Mouse (Mus musculus): ENCODE data around the gene Prrc2a. TPM values are rescaled to one million over a fixed set of nuclear protein-coding genes. Genes with fewer than 3 reads are reported as not detected.

The Prrc2a gene
- polyA plus RNA-seq, 1 experiment from 2014 or later = 185 TPM

DNA sequence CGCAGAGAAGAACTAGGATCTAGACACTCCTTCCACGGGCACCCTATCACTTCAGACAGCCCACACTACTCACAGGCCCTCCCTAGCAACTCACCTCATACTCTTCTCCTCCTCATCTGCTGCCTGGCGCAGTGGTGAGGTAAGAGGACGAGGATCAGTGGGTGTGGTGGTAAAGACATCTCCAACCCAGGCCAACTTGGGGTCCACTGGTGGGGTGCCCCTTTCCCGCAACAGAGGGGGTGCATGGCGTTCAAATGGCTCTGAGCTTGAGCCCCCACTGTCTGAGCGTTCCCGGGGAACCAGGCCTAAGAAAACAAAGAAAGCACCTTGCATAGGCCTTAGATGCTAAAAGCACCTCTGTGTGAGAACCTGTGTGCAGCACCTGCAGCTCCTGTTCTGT, 7.4 kb downstream of the Prrc2a start:
- peaks cover 98% of the 10 kb centered on the region for H3K36me3 ChIP-seq
- no peaks in the 10 kb centered on the region for H3K9me3 ChIP-seq
- no peaks in the 10 kb centered on the region for H3K27me3 ChIP-seq
- no peak for ATAC-seq (replicated peaks)
- no peak overlapping the region for H3K4me3 ChIP-seq
- no peak overlapping the region for H3K27ac ChIP-seq (replicated peaks)
- no peak overlapping the region for H3K4me2 ChIP-seq (replicated peaks)
- peaks cover 14% of the 10 kb centered on the region for H3K4me1 ChIP-seq
- H3K9ac ChIP-seq (replicated peaks) = no peak overlapping the region
- WGBS = 93% methylated on average over 8 of the region's 8 CpGs

DNA sequence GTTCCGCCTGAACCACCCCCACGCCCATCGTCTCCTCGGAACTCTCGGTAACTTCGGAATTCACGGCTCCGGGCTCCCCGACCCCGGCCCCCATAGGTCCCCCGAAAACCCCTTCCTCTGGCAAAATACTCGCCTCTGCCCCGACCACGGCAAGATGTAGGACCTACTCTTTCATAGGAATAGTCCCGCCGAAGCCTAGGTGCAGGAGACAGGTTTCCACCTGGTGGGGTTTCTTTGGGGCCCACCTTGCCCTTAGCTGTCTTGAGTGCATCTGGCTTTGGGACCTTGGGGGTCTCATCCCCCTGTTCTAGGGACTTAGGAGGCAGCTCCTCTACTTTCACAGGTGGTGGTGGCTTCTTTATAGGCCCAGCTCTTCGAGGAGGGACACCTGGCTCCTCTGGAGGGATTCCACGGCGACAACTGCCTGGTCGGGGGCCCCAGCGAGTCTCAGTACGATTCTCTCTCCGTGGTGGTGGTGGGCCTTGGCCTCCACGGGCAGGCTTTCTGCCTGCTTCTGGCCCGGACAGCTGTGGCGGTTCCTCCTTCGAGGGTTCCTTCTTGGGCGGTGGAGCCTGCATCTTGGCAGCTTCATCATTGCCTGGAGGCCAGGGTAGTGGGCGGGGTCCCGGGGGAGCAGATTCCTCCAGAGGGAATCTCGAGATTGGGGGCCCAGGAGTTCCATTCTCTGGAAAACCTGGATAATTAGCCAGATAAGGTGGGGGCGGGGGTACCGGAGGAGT, 8.1 kb downstream of the Prrc2a start:
- Histone ChIP-seq H3K9ac (replicated peaks) (no peak overlapping the region), H3K4me2 (replicated peaks) (no peak overlapping the region), H3K4me1 (peaks cover 8% of the 10 kb centered on the region), H3K9me3 (no peaks in the 10 kb centered on the region), H3K27me3 (no peaks in the 10 kb centered on the region), H3K4me3 (no peak overlapping the region), H3K36me3 (peaks cover 100% of the 10 kb centered on the region), H3K27ac (replicated peaks) (no peak overlapping the region)
- no peak for ATAC-seq (replicated peaks)
- WGBS = 90% methylated on average over 33 of the region's 33 CpGs

DNA sequence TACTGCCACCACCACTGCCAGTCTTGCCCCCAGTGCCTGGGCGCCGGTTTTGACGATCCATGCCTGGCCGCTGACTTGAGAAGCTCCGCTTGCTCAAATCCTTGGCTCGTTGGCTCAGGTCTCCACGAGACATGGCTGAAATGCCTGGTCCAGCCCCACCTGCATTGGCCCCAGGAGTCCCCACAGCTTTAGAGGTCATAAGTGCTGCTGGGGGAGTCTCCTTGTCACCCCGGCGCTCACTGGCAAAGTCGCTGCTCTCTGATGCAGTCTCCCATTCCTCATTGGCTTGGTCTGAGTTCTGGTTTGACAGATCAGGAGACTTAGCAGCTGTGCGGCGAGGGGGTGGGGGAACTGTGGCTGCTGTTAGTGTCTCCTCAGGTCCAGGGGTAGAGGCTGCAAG, 9.2 kb downstream of the Prrc2a start:
- H3K4me1 ChIP-seq = no peaks in the 10 kb centered on the region
- H3K9me3 ChIP-seq = no peaks in the 10 kb centered on the region
- WGBS = 92% methylated on average over 12 of the region's 12 CpGs
- H3K36me3 ChIP-seq = peaks cover 98% of the 10 kb centered on the region
- ATAC-seq (replicated peaks) = no peak
- H3K27me3 ChIP-seq = no peaks in the 10 kb centered on the region
- no peak overlapping the region for H3K9ac ChIP-seq (replicated peaks)
- H3K4me3 ChIP-seq = no peak overlapping the region
- H3K4me2 ChIP-seq (replicated peaks) = no peak overlapping the region
- H3K27ac ChIP-seq (replicated peaks) = no peak overlapping the region

DNA sequence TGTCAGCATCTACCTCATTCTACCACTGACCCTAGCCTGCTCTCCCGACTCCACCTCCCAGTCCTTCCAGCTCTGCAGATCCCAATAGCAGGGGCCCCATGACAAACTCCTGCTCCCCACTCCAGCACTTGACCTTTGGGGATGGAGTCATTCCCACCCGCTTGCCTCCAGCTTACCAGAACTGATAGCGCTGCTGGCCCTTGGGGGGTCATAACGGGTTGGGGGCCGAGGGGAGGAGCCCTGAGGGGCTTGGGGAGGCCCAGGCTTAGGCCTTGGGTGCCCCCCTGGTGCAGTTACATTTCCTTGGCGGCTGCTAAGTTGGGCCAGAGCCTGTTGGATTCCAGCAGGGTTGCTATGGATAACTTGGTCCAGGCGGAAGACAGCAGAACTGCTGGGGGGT, 10.1 kb downstream of the Prrc2a start:
- Histone ChIP-seq H3K36me3 (peaks cover 98% of the 10 kb centered on the region), H3K27ac (replicated peaks) (no peak overlapping the region), H3K27me3 (no peaks in the 10 kb centered on the region), H3K4me2 (replicated peaks) (no peak overlapping the region), H3K9ac (replicated peaks) (no peak overlapping the region), H3K4me3 (no peak overlapping the region), H3K4me1 (no peaks in the 10 kb centered on the region), H3K9me3 (no peaks in the 10 kb centered on the region)
- no peak for ATAC-seq (replicated peaks)
- 85% methylated on average over 7 of the region's 7 CpGs for WGBS

DNA sequence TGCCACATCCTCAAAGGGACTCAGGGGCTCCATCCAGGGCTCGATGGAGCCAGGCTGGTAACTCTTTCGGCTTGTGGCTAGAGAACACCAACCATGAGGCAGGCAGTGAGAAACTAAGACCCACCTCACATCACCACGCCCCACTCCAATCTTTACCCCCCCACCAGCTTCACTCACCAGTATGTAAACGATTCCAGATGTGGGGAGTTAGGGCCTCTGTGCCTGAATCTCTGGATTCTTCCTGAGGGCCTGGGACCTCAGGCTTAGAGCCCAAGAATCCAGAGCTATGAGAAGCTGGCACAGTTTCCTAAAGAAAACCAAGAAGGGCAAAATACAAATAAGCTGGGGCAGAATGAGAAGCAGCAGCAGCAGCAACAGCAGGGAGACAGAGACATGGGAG, 10.8 kb downstream of the Prrc2a start:
- 94% methylated on average over 4 of the region's 4 CpGs for WGBS
- no peaks in the 10 kb centered on the region for H3K9me3 ChIP-seq
- no peaks in the 10 kb centered on the region for H3K27me3 ChIP-seq
- H3K27ac ChIP-seq (replicated peaks) = no peak overlapping the region
- H3K4me1 ChIP-seq = no peaks in the 10 kb centered on the region
- H3K9ac ChIP-seq (replicated peaks) = no peak overlapping the region
- no peak overlapping the region for H3K4me3 ChIP-seq
- peaks cover 98% of the 10 kb centered on the region for H3K36me3 ChIP-seq
- ATAC-seq (replicated peaks) = no peak
- H3K4me2 ChIP-seq (replicated peaks) = no peak overlapping the region

DNA sequence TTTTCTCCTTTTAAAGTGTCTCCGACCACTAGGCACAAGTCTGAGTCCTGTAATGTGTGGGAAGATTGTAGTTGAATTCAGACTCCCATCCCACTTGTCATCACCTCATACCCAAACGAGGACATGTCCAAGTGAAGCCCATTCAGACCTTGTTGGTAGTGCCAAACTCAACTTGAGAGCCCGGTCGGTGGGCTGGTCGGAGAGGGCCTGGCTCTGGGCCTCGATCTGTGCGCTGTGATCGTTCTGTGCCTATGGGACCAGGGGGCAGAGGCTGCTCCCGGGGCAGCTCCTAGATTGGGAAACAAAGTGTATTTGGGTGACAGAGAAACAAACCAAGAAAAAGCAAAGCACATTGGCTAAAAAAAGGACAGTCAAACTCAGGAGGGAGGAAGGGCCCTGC, 11.6 kb downstream of the Prrc2a start:
- 91% methylated on average over 9 of the region's 9 CpGs for whole genome bisulfite sequencing
- no peaks in the 10 kb centered on the region for H3K9me3 ChIP-seq
- H3K4me3 ChIP-seq = no peak overlapping the region
- peaks cover 97% of the 10 kb centered on the region for H3K36me3 ChIP-seq
- no peak overlapping the region for H3K4me2 ChIP-seq (replicated peaks)
- H3K4me1 ChIP-seq = no peaks in the 10 kb centered on the region
- H3K27me3 ChIP-seq = no peaks in the 10 kb centered on the region
- no peak for ATAC-seq (replicated peaks)
- no peak overlapping the region for H3K27ac ChIP-seq (replicated peaks)
- H3K9ac ChIP-seq (replicated peaks) = no peak overlapping the region

DNA sequence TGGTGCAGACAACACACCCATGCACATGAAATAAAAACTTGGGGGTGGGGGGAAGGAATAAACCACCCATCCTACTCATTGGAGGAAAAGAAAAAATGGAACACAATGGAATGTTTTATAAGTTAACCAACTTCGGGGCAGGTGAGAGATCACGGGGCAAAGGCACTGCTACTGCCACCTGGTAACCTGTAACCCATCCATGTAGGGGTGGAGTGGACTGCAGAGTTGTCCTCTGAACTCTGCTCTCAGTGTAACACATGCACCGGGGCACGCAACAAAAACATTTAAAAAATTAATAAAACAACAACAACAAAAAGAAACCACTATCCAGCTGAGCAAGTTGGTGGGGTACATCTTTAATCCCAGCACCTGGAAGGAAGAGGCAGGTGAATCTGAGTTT, 12.6 kb downstream of the Prrc2a start:
- Histone ChIP-seq H3K4me1 (no peaks in the 10 kb centered on the region), H3K27me3 (no peaks in the 10 kb centered on the region), H3K27ac (replicated peaks) (no peak overlapping the region), H3K4me3 (no peak overlapping the region), H3K9ac (replicated peaks) (no peak overlapping the region), H3K36me3 (peaks cover 96% of the 10 kb centered on the region), H3K4me2 (replicated peaks) (no peak overlapping the region), H3K9me3 (no peaks in the 10 kb centered on the region)
- no peak for ATAC-seq (replicated peaks)
- WGBS = 92% methylated on average over 4 of the region's 4 CpGs

DNA sequence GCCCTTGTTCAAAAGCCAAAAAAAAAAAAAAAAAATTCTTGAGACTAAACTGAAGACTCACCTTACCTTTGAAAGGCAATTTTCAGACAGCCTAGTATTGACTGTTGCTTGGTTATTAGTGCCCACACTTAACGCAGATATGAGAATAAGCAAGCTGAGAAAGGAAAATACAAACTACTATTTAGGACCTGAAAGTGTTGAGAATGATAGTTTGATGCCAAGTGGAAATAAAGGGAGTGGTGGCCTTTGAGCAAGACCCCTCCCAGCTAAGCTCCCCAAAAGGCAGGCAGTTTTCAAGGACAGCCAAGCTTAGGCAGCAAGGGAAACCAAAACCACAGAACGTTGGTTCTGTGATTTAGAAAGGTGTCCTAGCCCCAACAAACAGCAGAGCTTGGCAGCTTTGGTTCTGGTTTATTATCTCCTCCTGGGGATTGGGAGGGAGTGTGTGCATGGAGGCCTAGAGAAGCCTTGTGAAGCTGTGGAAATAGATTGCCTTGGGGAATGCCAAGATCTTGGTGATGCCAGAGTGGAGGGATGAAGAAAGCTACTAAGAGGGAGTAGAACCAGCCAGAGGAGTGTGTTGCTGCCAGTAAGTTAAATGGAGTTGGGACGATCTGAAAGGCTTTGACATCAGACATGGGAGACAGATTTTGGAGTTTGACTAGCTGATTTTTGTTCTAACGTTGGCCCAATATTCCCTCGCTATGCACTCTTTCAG, 16.6 kb downstream of the Prrc2a start:
- Histone ChIP-seq H3K4me3 (no peak overlapping the region), H3K36me3 (peaks cover 96% of the 10 kb centered on the region), H3K4me1 (no peaks in the 10 kb centered on the region), H3K27me3 (no peaks in the 10 kb centered on the region), H3K27ac (replicated peaks) (peak overlapping the region; percentile 14; the same call in 1 of the 2 replicates), H3K9ac (replicated peaks) (no peak overlapping the region), H3K4me2 (replicated peaks) (no peak overlapping the region), H3K9me3 (no peaks in the 10 kb centered on the region)
- WGBS = 60% methylated on average over 5 of the region's 5 CpGs
- ATAC-seq (replicated peaks) = no peak

DNA sequence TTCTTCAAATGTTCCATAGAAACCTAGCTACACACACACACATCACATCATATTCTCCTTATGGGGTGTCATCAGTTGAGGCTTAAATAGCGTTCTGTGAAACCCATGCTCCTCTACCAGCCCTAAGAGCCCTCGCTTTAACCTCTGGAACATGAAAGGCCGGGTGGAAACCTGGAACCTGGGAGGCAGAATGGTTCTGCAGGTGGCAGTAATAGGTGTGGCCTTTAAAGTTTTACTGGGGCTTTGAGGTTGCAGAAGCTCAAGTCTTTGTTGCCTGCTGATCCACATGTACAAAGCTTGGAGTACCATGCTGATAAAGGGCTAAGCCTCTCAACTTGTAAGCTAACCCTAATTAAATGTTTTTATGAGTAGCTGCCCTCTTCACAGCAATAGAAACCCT, 17.3 kb downstream of the Prrc2a start:
- Histone ChIP-seq H3K9ac (replicated peaks) (no peak overlapping the region), H3K27ac (replicated peaks) (peak overlapping the region; percentile 0; the same call in 1 of the 2 replicates), H3K36me3 (peaks cover 96% of the 10 kb centered on the region), H3K4me1 (no peaks in the 10 kb centered on the region), H3K4me2 (replicated peaks) (no peak overlapping the region), H3K27me3 (no peaks in the 10 kb centered on the region), H3K4me3 (no peak overlapping the region), H3K9me3 (no peaks in the 10 kb centered on the region)
- 63% methylated on average over 3 of the region's 3 CpGs for WGBS
- ATAC-seq (replicated peaks) = no peak

DNA sequence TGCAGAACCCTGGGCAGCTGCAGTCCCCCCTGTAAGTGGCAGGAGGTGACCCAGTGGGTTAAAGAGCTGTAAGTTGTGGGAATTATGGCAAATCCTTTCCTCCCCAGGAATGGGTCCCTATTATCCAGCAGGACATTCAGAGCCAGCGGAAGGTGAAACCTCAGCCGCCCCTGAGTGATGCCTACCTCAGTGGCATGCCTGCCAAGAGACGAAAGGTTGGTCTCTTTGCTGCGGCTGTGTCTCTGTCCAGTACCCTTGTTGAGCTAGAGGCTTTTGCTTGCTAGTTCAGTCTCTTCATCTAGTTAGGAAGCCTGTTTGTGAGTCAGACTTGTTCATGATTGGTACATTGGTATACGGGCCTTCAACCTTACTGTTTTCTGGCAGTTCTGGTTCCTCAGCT, 18.6 kb downstream of the Prrc2a start:
- Histone ChIP-seq H3K9me3 (no peaks in the 10 kb centered on the region), H3K4me2 (replicated peaks) (no peak overlapping the region), H3K36me3 (peaks cover 96% of the 10 kb centered on the region), H3K9ac (replicated peaks) (no peak overlapping the region), H3K4me3 (no peak overlapping the region), H3K27ac (replicated peaks) (no peak overlapping the region), H3K4me1 (no peaks in the 10 kb centered on the region), H3K27me3 (no peaks in the 10 kb centered on the region)
- 85% methylated on average over 5 of the region's 5 CpGs for WGBS
- no peak for ATAC-seq (replicated peaks)

DNA sequence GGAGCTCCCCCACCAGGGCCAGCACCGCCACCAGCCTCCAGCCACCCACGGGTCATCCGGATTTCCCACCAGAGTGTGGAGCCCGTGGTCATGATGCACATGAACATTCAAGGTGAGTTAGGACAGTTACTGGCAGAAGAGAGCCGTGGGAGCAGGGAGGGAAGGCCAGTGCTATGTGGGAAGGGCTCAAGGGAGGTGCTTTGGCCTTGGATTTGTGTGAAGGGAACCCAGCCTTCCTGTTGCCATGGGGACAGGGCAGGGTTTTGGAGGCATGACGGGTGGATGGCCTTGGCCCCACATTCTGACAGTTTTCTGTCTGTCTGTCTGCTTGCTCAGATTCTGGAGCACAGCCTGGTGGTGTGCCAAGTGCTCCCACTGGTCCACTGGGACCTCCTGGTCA, 22.7 kb downstream of the Prrc2a start:
- no peak overlapping the region for H3K4me3 ChIP-seq
- peaks cover 88% of the 10 kb centered on the region for H3K36me3 ChIP-seq
- no peak overlapping the region for H3K4me2 ChIP-seq (replicated peaks)
- H3K27ac ChIP-seq (replicated peaks) = no peak overlapping the region
- no peaks in the 10 kb centered on the region for H3K9me3 ChIP-seq
- no peaks in the 10 kb centered on the region for H3K27me3 ChIP-seq
- H3K4me1 ChIP-seq = peaks cover 17% of the 10 kb centered on the region
- 90% methylated on average over 6 of the region's 6 CpGs for WGBS
- no peak overlapping the region for H3K9ac ChIP-seq (replicated peaks)
- no peak for ATAC-seq (replicated peaks)

DNA sequence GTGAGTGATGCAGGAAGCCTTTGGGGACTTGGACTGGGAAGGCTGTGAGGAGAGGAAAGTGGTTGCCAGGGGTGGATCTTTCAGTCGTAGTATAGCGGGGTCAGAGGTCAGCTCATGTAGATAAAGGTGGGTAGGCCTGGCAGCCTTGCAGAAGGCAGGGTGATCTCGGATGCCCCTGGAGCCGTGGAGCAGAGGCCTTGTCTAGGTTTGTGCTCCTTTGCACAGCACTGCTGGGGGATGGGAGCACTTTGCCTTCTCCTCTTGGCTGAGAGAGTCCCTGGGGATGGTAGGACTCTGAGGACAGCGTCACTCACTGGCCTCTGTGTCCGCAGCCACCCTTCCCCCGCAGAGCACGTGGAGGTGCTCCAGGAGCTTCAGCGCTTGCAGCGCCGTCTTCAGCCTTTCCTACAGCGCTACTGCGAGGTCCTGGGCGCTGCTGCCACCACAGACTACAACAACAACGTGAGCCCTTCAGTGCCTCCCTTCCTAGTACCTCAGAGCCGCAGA, 24.2 kb downstream of the Prrc2a start:
- H3K27me3 ChIP-seq = no peaks in the 10 kb centered on the region
- no peak for ATAC-seq (replicated peaks)
- no peaks in the 10 kb centered on the region for H3K9me3 ChIP-seq
- no peak overlapping the region for H3K9ac ChIP-seq (replicated peaks)
- no peak overlapping the region for H3K4me3 ChIP-seq
- H3K4me1 ChIP-seq = peaks cover 26% of the 10 kb centered on the region
- no peak overlapping the region for H3K4me2 ChIP-seq (replicated peaks)
- H3K36me3 ChIP-seq = peaks cover 74% of the 10 kb centered on the region
- WGBS = 80% methylated on average over 16 of the region's 16 CpGs
- no peak overlapping the region for H3K27ac ChIP-seq (replicated peaks)

Measured in forebrain, embryonic 15.5 days (tissue).